Mouse (Mus musculus): ENCODE measurements around the gene Slc27a2.
A peak's percentile ranks its signal among the peaks of the same experiment; 100 is the strongest.

Slc27a2 gene

DNA sequence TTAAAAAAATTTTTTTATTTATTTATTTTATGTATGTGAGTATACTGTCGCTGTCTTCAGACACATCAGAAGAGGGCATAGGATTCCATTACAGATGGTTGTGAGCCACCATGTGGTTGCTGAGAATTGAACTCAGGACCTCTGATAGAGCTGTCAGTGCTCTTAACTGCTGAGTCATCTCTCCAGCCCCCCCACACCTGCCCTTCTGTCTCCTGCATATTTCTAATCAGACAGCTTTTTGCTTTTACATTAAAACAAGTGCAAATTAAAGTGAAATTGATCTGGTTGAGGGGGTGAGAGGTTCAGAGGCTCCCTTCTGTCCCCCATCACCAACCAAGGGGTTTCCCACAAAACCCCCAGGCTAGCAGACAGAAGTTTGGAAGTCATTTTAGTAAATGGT is 27.1 kb downstream of the Slc27a2 start:
- Histone ChIP-seq H3K27me3 (ENCODE audit: control insufficient read depth, insufficient read depth, low read length, poor library complexity, severe bottlenecking) (no peaks in the 10 kb centered on the region), H3K36me3 (ENCODE audit: control insufficient read depth, insufficient read depth, low read length, poor library complexity, severe bottlenecking) (no peaks in the 10 kb centered on the region)
- DNase-seq (ENCODE audit: low read depth, low spot score), result no peak

- DNase-seq (ENCODE audit: low read depth, low spot score), result no peak
- Histone ChIP-seq H3K36me3 (ENCODE audit: control insufficient read depth, insufficient read depth, low read length, poor library complexity, severe bottlenecking) (no peaks in the 10 kb centered on the region), H3K27me3 (ENCODE audit: control insufficient read depth, insufficient read depth, low read length, poor library complexity, severe bottlenecking) (no peaks in the 10 kb centered on the region)
Measured at GRCm38 (mm10) chr2:126583960-126584359, 31.8 kb downstream of the Slc27a2 start.

- DNase-seq (ENCODE audit: low read depth, low spot score), result no peak
- H3K27me3 ChIP-seq (ENCODE audit: control insufficient read depth, insufficient read depth, low read length, poor library complexity, severe bottlenecking), result no peaks in the 10 kb centered on the region
- no peaks in the 10 kb centered on the region for H3K36me3 ChIP-seq (ENCODE audit: control insufficient read depth, insufficient read depth, low read length, poor library complexity, severe bottlenecking)
Measured at GRCm38 (mm10) chr2:126584621-126585369, 32.6 kb downstream of the Slc27a2 start.

DNA sequence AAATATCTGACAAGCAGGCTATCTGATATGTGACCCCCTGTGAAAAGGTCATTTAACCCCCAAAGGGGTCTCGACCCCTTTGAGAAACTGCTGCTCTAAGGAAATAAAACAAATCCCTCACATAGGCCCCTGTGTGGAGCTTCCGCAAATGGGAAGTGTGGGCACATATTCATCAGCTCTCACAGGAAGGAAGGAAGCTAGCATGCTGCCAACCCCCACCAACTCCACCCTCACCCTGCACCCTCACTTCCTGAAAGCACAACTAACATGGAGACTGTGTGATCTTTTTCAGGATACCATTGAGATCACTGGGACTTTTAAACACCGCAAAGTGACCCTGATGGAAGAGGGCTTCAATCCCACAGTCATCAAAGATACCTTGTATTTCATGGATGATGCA is 35.3 kb downstream of the Slc27a2 start:
- DNase-seq (ENCODE audit: low read depth, low spot score), result no peak
- no peaks in the 10 kb centered on the region for H3K27me3 ChIP-seq (ENCODE audit: control insufficient read depth, insufficient read depth, low read length, poor library complexity, severe bottlenecking)
- H3K36me3 ChIP-seq (ENCODE audit: control insufficient read depth, insufficient read depth, low read length, poor library complexity, severe bottlenecking), result no peaks in the 10 kb centered on the region

DNA sequence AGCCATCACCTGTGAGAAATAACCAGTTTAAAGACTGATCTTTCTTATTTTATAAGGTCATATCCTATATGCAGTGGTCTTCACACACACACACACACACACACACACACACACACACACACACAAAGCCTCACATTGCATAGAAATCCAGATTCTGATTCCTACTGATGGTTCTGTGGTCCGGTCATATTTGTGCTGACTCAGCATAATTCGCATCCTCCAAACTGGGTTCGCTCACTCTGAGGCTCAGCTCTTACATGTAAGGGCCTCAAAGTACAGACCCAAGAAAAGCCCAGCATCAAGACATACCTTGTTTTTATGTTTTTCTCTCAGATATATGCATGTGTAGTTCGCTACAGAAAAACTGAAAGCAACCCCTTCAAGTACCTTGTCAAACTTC is 39.1 kb downstream of the Slc27a2 start:
- Histone ChIP-seq H3K27me3 (ENCODE audit: control insufficient read depth, insufficient read depth, low read length, poor library complexity, severe bottlenecking) (no peaks in the 10 kb centered on the region), H3K36me3 (ENCODE audit: control insufficient read depth, insufficient read depth, low read length, poor library complexity, severe bottlenecking) (no peaks in the 10 kb centered on the region)
- no peak for DNase-seq (ENCODE audit: low read depth, low spot score)

GRCm38 (mm10) chr2:126593831-126594610 is 41.8 kb downstream of the Slc27a2 start:
- DNase-seq (ENCODE audit: low read depth, low spot score), result peak; percentile 85

GRCm38 (mm10) chr2:126596347-126597072 is 44.3 kb downstream of the Slc27a2 start:
- no peak for DNase-seq (ENCODE audit: low read depth, low spot score)
- no peaks in the 10 kb centered on the region for H3K36me3 ChIP-seq (ENCODE audit: control insufficient read depth, insufficient read depth, low read length, poor library complexity, severe bottlenecking)
- H3K27me3 ChIP-seq (ENCODE audit: control insufficient read depth, insufficient read depth, low read length, poor library complexity, severe bottlenecking), result no peaks in the 10 kb centered on the region

More at GRCm38 (mm10) chr2:126593831-126594610, 41.8 kb downstream of the Slc27a2 start:
- H3K27me3 ChIP-seq (ENCODE audit: control insufficient read depth, insufficient read depth, low read length, poor library complexity, severe bottlenecking), result no peaks in the 10 kb centered on the region
- no peaks in the 10 kb centered on the region for H3K36me3 ChIP-seq (ENCODE audit: control insufficient read depth, insufficient read depth, low read length, poor library complexity, severe bottlenecking)

GRCm38 (mm10) chr2:126597279-126598241 is 45.4 kb downstream of the Slc27a2 start:
- Histone ChIP-seq H3K36me3 (ENCODE audit: control insufficient read depth, insufficient read depth, low read length, poor library complexity, severe bottlenecking) (no peaks in the 10 kb centered on the region), H3K27me3 (ENCODE audit: control insufficient read depth, insufficient read depth, low read length, poor library complexity, severe bottlenecking) (no peaks in the 10 kb centered on the region)
- DNase-seq (ENCODE audit: low read depth, low spot score), result peak; percentile 56

GRCm38 (mm10) chr2:126598359-126598758 is 46.2 kb downstream of the Slc27a2 start:
- Histone ChIP-seq H3K36me3 (ENCODE audit: control insufficient read depth, insufficient read depth, low read length, poor library complexity, severe bottlenecking) (no peaks in the 10 kb centered on the region), H3K27me3 (ENCODE audit: control insufficient read depth, insufficient read depth, low read length, poor library complexity, severe bottlenecking) (no peaks in the 10 kb centered on the region)
- DNase-seq (ENCODE audit: low read depth, low spot score), result no peak

GRCm38 (mm10) chr2:126599005-126599404 is 46.8 kb downstream of the Slc27a2 start:
- H3K36me3 ChIP-seq (ENCODE audit: control insufficient read depth, insufficient read depth, low read length, poor library complexity, severe bottlenecking), result no peaks in the 10 kb centered on the region
- no peaks in the 10 kb centered on the region for H3K27me3 ChIP-seq (ENCODE audit: control insufficient read depth, insufficient read depth, low read length, poor library complexity, severe bottlenecking)
- peak; percentile 61 for DNase-seq (ENCODE audit: low read depth, low spot score)

- no peak for DNase-seq (ENCODE audit: low read depth, low spot score)
- Histone ChIP-seq H3K36me3 (ENCODE audit: control insufficient read depth, insufficient read depth, low read length, poor library complexity, severe bottlenecking) (no peaks in the 10 kb centered on the region), H3K27me3 (ENCODE audit: control insufficient read depth, insufficient read depth, low read length, poor library complexity, severe bottlenecking) (no peaks in the 10 kb centered on the region)
Measured at GRCm38 (mm10) chr2:126600533-126600932, 48.3 kb downstream of the Slc27a2 start.

- H3K36me3 ChIP-seq (ENCODE audit: control insufficient read depth, insufficient read depth, low read length, poor library complexity, severe bottlenecking), result no peaks in the 10 kb centered on the region
Measured at GRCm38 (mm10) chr2:126601918-126602600, 49.9 kb downstream of the Slc27a2 start.

DNA sequence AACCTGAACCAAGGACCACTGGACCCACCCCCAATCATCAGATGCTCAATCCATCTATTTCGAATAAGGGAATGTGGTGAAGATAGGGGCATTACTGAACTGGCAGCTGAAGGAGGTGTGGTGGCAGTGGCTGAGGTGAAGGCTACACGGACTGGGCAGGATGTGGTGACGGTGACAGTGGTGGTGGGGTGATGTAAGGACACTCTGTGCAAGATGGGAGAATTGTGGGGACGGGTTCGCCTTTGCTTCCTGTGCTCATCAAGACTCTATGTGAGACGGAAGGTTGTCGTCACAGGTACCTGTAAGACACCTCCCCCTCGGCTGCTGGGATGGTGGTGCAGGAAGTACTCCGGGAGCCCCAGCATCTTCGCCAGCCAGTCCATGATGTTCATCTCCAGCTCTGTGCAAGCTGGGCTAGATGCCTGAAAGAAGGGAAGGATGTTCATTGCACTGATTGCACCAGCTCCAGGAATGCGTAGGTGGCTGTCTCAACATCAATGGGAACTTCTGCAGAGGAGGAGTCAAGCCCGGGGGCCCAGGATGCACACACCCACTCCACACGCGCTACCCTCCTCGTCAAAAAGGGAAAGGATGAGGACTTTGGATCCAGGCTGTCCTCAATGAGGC is 54.0 kb downstream of the Slc27a2 start:
- H3K27me3 ChIP-seq (ENCODE audit: control insufficient read depth, insufficient read depth, low read length, poor library complexity, severe bottlenecking), result no peaks in the 10 kb centered on the region
- peak; percentile 35 for DNase-seq (ENCODE audit: low read depth, low spot score)

More at GRCm38 (mm10) chr2:126601918-126602600, 49.9 kb downstream of the Slc27a2 start:
- DNase-seq (ENCODE audit: low read depth, low spot score), result peak; percentile 76
- H3K27me3 ChIP-seq (ENCODE audit: control insufficient read depth, insufficient read depth, low read length, poor library complexity, severe bottlenecking), result no peaks in the 10 kb centered on the region

More for the DNA sequence above, 54.0 kb downstream of the Slc27a2 start:
- H3K36me3 ChIP-seq (ENCODE audit: control insufficient read depth, insufficient read depth, low read length, poor library complexity, severe bottlenecking), result no peaks in the 10 kb centered on the region

All from splenic B cell, adult 2 months (primary cell).